Mouse (Mus musculus): ENCODE data around the gene Rbbp4. TPM values are rescaled to one million over a fixed set of nuclear protein-coding genes. Genes with fewer than 3 reads are reported as not detected.

Rbbp4 gene
- polyA plus RNA-seq, 1 experiment = 8.0 TPM

GRCm38 (mm10) chr4:129276453-129276865, 58.7 kb downstream of the Rbbp4 start:
- Histone ChIP-seq H3K4me3 (replicated peaks) (no peak overlapping the region), H3K9me3 (ENCODE audit: control insufficient read depth, low read length) (peaks cover 4% of the 10 kb centered on the region; the same call in 1 of the 2 replicates), H3K4me1 (ENCODE audit: control insufficient read depth) (peaks cover 18% of the 10 kb centered on the region), H3K36me3 (ENCODE audit: control insufficient read depth) (no peaks in the 10 kb centered on the region), H3K27me3 (ENCODE audit: control insufficient read depth) (peaks cover 3% of the 10 kb centered on the region; the same call in 1 of the 2 replicates)
- TF ChIP-seq GATA1 (IDR thresholded peaks at IDR 0.05; ENCODE audit: low read length) (no peak), TAL1 (IDR thresholded peaks at IDR 0.05; ENCODE audit: low read length) (no peak)

DNA sequence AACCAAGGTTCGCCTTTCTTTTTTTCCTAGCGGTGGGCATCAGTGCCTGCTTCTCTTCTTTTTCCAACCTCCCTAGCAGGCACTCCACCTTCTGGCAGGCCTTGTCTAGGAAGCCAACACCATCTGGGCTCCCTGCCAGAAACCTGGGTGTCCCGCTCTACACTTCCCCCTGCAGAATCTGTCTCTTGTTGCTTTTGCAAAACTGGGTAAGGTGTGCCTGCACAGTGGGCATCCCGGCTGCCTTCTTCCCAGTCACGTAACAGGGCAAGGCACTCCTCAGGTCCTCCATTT, 62.5 kb downstream of the Rbbp4 start:
- H3K9me3 ChIP-seq (ENCODE audit: control insufficient read depth, low read length) = no peaks in the 10 kb centered on the region
- H3K4me3 ChIP-seq (replicated peaks) = no peak overlapping the region
- H3K27me3 ChIP-seq (ENCODE audit: control insufficient read depth) = peaks cover 2% of the 10 kb centered on the region; the same call in 1 of the 2 replicates
- peaks cover 18% of the 10 kb centered on the region for H3K4me1 ChIP-seq (ENCODE audit: control insufficient read depth)
- no peaks in the 10 kb centered on the region for H3K36me3 ChIP-seq (ENCODE audit: control insufficient read depth)
- no peak for TF ChIP-seq GATA1 (IDR thresholded peaks at IDR 0.05; ENCODE audit: low read length)
- TF ChIP-seq TAL1 (IDR thresholded peaks at IDR 0.05; ENCODE audit: low read length) = no peak

GRCm38 (mm10) chr4:129271991-129272755, 63.0 kb downstream of the Rbbp4 start:
- no peak for TF ChIP-seq GATA1 (IDR thresholded peaks at IDR 0.05; ENCODE audit: low read length)
- no peak for TF ChIP-seq TAL1 (IDR thresholded peaks at IDR 0.05; ENCODE audit: low read length)
- Histone ChIP-seq H3K4me3 (replicated peaks) (no peak overlapping the region), H3K27me3 (ENCODE audit: control insufficient read depth) (peaks cover 2% of the 10 kb centered on the region; the same call in 1 of the 2 replicates), H3K4me1 (ENCODE audit: control insufficient read depth) (peaks cover 18% of the 10 kb centered on the region), H3K36me3 (ENCODE audit: control insufficient read depth) (no peaks in the 10 kb centered on the region), H3K9me3 (ENCODE audit: control insufficient read depth, low read length) (no peaks in the 10 kb centered on the region)

DNA sequence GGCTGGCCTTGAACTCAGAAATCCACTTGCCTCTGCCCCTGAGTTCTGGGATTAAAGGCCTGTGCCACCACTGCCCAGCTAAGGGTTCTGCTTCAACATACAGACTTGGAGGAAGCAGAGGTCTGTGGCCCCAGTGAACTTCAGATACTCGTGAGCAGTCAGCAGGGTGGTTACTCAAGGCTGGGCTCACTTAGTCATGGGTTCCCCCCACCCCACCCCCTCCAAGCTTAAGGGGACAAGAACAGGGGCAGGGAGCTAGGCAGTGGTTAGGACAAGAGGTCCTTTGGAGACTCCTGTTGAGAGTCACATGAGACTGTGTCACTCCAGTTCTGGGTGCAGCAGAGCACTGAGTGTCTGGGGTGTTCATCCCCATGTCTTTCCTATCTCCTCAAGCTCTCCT, 66.5 kb downstream of the Rbbp4 start:
- no peaks in the 10 kb centered on the region for H3K9me3 ChIP-seq (ENCODE audit: control insufficient read depth, low read length)
- H3K36me3 ChIP-seq (ENCODE audit: control insufficient read depth) = no peaks in the 10 kb centered on the region
- TF ChIP-seq GATA1 (IDR thresholded peaks at IDR 0.05; ENCODE audit: low read length) = no peak
- no peak for TF ChIP-seq TAL1 (IDR thresholded peaks at IDR 0.05; ENCODE audit: low read length)
- H3K27me3 ChIP-seq (ENCODE audit: control insufficient read depth) = peaks cover 5% of the 10 kb centered on the region
- H3K4me1 ChIP-seq (ENCODE audit: control insufficient read depth) = peaks cover 22% of the 10 kb centered on the region
- no peak overlapping the region for H3K4me3 ChIP-seq (replicated peaks)

DNA sequence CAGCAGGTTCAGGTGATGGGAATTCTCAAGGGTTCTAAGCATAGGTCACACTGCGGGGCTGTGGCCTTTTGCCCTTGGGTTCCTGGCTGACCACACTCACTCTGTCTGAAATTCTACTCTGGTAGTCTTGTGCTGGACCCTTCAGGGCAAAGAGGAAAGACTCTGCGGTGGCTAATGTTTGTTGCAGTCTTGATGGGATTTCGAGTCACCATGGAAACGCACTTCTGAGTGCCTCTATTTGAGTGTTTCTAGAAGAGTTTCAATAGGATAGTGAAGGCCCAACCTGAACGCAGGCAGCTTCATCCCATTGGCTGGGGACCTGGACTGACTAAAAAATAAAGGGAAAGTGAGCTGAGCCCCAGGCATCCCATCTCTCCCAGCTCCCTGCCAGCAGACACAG, 68.3 kb downstream of the Rbbp4 start:
- no peaks in the 10 kb centered on the region for H3K36me3 ChIP-seq (ENCODE audit: control insufficient read depth)
- peaks cover 29% of the 10 kb centered on the region for H3K4me1 ChIP-seq (ENCODE audit: control insufficient read depth)
- TF ChIP-seq TAL1 (IDR thresholded peaks at IDR 0.05; ENCODE audit: low read length) = no peak
- no peak for TF ChIP-seq GATA1 (IDR thresholded peaks at IDR 0.05; ENCODE audit: low read length)
- no peak overlapping the region for H3K4me3 ChIP-seq (replicated peaks)
- H3K9me3 ChIP-seq (ENCODE audit: control insufficient read depth, low read length) = no peaks in the 10 kb centered on the region
- H3K27me3 ChIP-seq (ENCODE audit: control insufficient read depth) = peaks cover 7% of the 10 kb centered on the region

DNA sequence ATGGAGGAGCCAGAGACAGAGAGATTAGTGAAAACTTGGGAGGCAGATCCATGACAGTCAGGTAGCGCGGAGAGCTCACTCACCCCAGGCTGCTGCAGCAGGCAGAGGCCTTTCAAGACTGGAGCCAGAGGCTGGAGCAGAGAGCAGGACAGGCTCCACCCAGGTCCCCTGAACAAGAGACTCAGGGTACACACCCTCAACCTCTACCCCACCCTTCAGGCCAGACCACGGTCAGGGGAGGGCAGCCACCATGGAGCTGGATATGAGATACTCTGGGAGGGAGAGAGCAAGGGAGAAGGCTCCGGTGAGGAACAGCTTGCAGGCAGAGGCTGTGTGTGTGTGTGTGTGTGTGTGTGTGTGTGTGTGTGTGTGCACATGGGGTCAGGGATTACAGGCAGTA, 69.0 kb downstream of the Rbbp4 start:
- TF ChIP-seq TAL1 (IDR thresholded peaks at IDR 0.05; ENCODE audit: low read length) (no peak), GATA1 (IDR thresholded peaks at IDR 0.05; ENCODE audit: low read length) (no peak)
- H3K36me3 ChIP-seq (ENCODE audit: control insufficient read depth) = no peaks in the 10 kb centered on the region

GRCm38 (mm10) chr4:129263225-129264021, 71.7 kb downstream of the Rbbp4 start:
- peaks cover 31% of the 10 kb centered on the region for H3K4me1 ChIP-seq (ENCODE audit: control insufficient read depth)

More for the DNA sequence above, 69.0 kb downstream of the Rbbp4 start:
- no peak overlapping the region for H3K4me3 ChIP-seq (replicated peaks)
- peaks cover 29% of the 10 kb centered on the region for H3K4me1 ChIP-seq (ENCODE audit: control insufficient read depth)
- H3K9me3 ChIP-seq (ENCODE audit: control insufficient read depth, low read length) = no peaks in the 10 kb centered on the region
- H3K27me3 ChIP-seq (ENCODE audit: control insufficient read depth) = peaks cover 7% of the 10 kb centered on the region

GRCm38 (mm10) chr4:129261196-129261595, 74.0 kb downstream of the Rbbp4 start, which contains the start of gene C77080:
Gene C77080 (minus strand): TSS chr4:129261404.
- H3K4me3 ChIP-seq (replicated peaks) = no peak within 1 kb of the TSS
- TF ChIP-seq TAL1 (IDR thresholded peaks at IDR 0.05; ENCODE audit: low read length) (no peak), GATA1 (IDR thresholded peaks at IDR 0.05; ENCODE audit: low read length) (no peak)
- H3K27me3 ChIP-seq (ENCODE audit: control insufficient read depth) = peaks cover 5% of the 10 kb centered on the region
- no peaks in the 10 kb centered on the region for H3K36me3 ChIP-seq (ENCODE audit: control insufficient read depth)
- H3K4me1 ChIP-seq (ENCODE audit: control insufficient read depth) = peaks cover 39% of the 10 kb centered on the region
- no peaks in the 10 kb centered on the region for H3K9me3 ChIP-seq (ENCODE audit: control insufficient read depth, low read length)

More at GRCm38 (mm10) chr4:129263225-129264021, 71.7 kb downstream of the Rbbp4 start:
- peaks cover 5% of the 10 kb centered on the region for H3K27me3 ChIP-seq (ENCODE audit: control insufficient read depth)
- TF ChIP-seq TAL1 (IDR thresholded peaks at IDR 0.05; ENCODE audit: low read length) (no peak; the same call in 2 of the 3 replicates), GATA1 (IDR thresholded peaks at IDR 0.05; ENCODE audit: low read length) (peak; percentile 47)
- H3K36me3 ChIP-seq (ENCODE audit: control insufficient read depth) = no peaks in the 10 kb centered on the region
- H3K9me3 ChIP-seq (ENCODE audit: control insufficient read depth, low read length) = no peaks in the 10 kb centered on the region
- H3K4me3 ChIP-seq (replicated peaks) = peak overlapping the region; percentile 42

- Histone ChIP-seq H3K9me3 (ENCODE audit: control insufficient read depth, low read length) (no peaks in the 10 kb centered on the region), H3K36me3 (ENCODE audit: control insufficient read depth) (no peaks in the 10 kb centered on the region), H3K4me3 (replicated peaks) (no peak overlapping the region), H3K4me1 (ENCODE audit: control insufficient read depth) (peaks cover 39% of the 10 kb centered on the region), H3K27me3 (ENCODE audit: control insufficient read depth) (peaks cover 5% of the 10 kb centered on the region)
- TF ChIP-seq TAL1 (IDR thresholded peaks at IDR 0.05; ENCODE audit: low read length) (no peak), GATA1 (IDR thresholded peaks at IDR 0.05; ENCODE audit: low read length) (no peak)
Observed at GRCm38 (mm10) chr4:129260678-129261077, 74.5 kb downstream of the Rbbp4 start.
